Mouse (Mus musculus) small intestine, adult 2 months (tissue): Measurements from ENCODE around the gene Gm21954.

ENCODE experiments used
- CTCF ChIP-seq: fragments of 200-500 bp; IDR thresholded peaks from 2 replicates; pipeline ENCODE4 v1.5.1; 2012; ENCODE audit warnings: low read depth, mild to moderate bottlenecking, control low read depth, inconsistent platforms, low read length, moderate library complexity, mixed read lengths; ENCODE audit not compliant: insufficient replicate concordance, insufficient read length; ENCODE audit errors: extremely low read depth
- POLR2A ChIP-seq: fragments of 200-500 bp; IDR thresholded peaks from 2 replicates; pipeline ENCODE4 v1.6.1; 2012; ENCODE audit warnings: low read depth, mild to moderate bottlenecking, control low read depth, inconsistent platforms, low read length, moderate library complexity

DNA sequence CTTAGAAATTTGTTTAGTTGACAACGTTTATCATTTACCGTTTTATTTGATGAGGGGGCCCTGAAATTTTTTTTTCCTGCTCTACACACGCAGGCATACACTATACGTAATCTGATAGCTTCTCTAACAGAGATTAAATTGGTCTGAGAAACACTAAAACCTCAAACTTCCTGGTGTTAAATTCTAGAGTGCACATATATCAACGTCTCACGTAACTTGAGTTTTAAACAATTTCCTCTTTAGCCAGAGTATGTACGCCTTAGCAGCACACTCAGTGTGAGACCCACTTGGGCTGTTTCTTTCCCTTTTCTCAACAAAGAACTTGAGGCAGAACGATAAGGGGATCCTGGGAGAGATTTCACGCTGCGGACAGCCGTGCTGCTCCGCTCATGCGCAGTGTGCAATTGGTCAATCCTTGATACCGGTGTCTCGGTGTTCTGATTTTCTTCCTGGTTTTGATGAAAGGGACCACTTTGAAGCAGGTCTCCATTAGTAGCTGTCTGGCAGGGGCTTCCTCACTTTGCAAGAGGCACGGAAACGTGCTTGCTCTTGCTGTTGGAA is 45.5 kb upstream of the Gm21954 start:
- TF ChIP-seq POLR2A, result no peak
- no peak for TF ChIP-seq CTCF
